Mouse (Mus musculus) right cerebral cortex, postnatal 14 days (tissue): Measurements from ENCODE around the gene Asb4.

Experiments used
- DNase-seq: peaks from one replicate; pipeline ENCODE4 v3.0.0; 2022

The Asb4 gene

GRCm38 (mm10) chr6:5396797-5397196 is 13.6 kb downstream of the Asb4 start:
- no peak for DNase-seq

GRCm38 (mm10) chr6:5401394-5401793 is 18.2 kb downstream of the Asb4 start:
- DNase-seq = peak; percentile 74

DNA sequence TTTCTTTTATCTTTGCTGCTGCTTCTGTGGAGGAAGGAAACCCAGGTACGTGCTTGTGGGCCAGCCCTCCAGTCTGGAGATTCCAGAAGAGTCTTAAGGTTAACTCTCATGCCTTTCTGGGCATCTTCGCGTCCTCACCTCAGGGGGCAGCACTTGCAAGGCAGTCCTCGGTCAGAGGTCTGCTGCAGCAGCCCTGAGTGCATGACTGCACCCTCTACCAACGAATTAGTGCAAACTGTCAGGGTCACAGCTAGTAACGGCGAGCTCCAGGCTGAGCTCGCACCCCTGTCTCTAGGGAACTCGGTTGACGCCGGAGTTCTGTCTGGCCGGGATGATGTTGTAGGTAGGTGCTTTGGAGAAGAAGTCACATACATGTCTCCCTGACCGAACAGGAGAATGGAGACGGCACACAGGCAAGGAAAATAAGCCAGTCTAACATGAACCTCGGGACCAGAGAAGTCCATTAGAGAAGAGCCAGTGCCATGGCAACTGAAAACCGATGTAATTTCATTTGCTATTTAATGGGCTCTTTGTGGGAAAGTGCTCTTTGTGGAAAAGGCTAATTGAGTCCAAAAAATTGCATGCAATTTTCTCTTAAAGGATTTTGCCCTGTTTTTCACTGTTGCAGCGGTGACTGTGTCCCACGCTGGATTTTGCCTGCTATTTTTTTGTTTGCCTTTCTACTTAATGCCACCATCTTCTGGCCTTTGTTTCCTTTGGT is 20.1 kb downstream of the Asb4 start:
- DNase-seq = no peak

DNA sequence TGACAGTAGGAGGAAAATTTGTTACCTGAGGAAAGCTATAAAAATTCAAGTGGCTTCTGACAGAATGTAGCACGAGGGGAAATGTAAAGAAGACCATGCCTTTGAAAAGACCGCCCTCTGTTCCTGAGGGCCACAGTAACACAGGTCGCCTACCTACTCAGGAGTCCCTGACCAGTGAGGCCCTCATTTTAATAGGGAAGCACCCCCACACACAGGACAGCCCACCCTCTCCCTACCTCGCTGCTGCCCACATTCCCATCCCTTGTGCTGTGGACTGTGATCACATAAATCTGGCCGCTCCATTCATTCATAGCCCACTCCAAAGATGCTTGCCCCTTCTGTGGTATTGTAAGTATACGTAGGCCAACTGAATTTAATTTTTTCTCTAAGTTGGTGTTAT is 20.8 kb downstream of the Asb4 start:
- no peak for DNase-seq

GRCm38 (mm10) chr6:5408451-5409177 is 25.4 kb downstream of the Asb4 start:
- DNase-seq = peak; percentile 33

- no peak for DNase-seq
These were observed 26.5 kb downstream of the Asb4 start for GRCm38 (mm10) chr6:5409676-5410075.

DNA sequence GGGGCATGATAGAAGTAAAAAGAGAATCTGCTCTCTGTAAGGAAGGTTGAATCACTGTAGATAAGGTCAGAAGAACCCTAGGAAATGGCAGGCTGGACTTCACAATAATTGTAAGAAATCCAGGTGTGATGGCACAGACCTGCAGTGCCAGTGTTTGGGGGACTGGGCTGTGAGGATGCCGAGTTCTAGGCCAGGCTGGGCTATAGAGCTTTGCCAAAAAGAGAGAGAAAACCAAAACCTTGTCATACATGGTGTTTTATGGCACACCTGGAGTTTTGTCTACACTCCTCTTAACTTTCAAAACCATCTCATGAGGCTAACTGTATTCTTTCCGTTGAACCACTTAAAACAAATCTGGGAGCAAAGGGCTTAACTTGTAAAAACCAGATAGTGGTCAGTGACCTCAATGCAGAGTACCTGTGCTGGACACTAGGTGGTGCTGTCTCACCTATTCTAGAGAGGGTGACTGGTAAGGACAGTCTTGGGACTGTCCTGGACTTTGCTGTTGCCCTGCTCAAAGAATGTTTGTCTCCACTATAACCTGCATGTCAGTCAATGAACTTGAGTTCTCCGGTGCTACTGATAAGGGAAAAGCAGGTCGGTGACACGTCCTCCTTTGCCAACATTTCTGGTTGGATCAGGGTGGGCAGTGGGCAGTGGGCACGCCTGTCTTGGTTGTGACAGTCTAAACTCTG is 27.7 kb downstream of the Asb4 start:
- DNase-seq = peak; percentile 60

DNA sequence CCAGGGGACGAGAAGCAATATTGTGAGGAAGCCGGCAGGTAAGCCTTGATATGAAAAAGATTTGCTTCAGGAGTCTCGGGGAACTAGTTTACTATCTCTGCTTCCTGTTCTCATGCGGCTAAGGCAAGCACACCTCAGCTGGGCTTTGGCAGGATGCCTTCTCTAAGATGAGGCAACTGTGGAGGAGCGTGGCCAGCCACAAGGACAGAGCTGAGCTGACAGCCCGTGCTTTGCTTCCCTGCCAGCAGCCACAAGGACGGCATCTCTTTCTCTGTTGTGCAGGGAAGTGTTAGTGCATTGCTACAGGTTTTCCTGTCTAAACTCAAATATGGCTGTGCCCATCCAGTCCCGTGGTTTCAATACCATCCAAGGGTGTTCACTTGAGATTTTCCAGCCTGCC is 30.1 kb downstream of the Asb4 start:
- DNase-seq = no peak

GRCm38 (mm10) chr6:5421442-5421841 is 38.3 kb downstream of the Asb4 start:
- no peak for DNase-seq

GRCm38 (mm10) chr6:5422386-5422785 is 39.2 kb downstream of the Asb4 start:
- no peak for DNase-seq

DNA sequence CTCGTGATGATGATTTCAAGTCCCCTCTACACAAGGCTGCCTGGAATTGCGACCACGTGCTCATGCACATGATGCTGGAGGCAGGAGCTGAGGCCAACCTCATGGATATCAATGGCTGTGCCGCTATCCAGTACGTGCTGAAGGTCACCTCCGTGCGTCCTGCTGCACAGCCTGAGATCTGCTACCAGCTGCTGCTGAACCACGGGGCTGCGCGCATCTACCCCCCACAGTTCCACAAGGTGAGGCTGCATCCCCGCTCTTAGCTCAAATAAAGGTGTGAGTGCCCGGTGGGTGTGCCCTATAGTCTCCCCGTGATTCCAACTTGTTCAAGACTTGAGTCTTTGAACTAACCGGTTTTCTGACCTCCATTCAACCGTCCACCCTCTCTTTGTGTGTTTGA is 40.4 kb downstream of the Asb4 start:
- DNase-seq = no peak

DNA sequence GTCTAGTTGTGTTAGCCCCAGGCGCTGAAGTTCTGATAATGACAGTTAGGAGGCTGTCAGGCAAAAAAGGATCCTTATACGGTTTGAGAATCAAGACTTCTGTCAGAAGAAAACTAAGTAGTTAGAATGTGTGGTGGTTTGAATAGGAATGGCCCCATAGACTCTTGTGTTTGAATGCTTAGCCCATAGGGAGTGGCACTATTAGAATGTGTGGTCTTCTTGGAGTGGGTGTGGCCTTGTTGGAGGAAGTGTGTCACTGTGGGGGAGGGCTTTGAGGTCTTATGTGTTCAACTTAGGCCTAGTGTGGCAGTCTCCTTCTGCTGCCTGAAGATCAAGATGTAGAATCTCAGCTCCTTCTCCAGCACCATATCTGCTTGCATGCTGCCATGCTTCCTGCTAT is 43.8 kb downstream of the Asb4 start:
- DNase-seq = no peak

DNA sequence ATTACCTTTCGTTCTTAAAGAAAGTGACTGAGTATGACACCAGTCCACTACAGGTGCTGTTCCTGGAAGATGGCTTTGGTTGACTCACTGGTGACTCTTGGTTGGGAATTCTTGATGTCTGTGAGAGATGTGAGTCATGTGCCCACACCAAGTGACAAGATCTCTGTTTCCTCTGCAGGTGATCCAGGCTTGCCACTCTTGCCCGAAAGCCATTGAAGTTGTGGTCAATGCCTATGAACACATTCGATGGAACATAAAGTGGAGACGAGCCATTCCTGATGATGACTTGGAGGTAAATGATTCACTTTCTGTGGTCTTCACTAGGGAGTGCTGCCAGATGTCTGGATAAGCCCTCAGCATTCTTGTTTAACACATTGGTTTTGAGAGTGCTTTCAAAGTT is 46.4 kb downstream of the Asb4 start:
- DNase-seq = no peak

- DNase-seq = no peak
These were observed 46.9 kb downstream of the Asb4 start for GRCm38 (mm10) chr6:5429982-5430550.

GRCm38 (mm10) chr6:5433887-5434286 is 50.7 kb downstream of the Asb4 start:
- DNase-seq = no peak

DNA sequence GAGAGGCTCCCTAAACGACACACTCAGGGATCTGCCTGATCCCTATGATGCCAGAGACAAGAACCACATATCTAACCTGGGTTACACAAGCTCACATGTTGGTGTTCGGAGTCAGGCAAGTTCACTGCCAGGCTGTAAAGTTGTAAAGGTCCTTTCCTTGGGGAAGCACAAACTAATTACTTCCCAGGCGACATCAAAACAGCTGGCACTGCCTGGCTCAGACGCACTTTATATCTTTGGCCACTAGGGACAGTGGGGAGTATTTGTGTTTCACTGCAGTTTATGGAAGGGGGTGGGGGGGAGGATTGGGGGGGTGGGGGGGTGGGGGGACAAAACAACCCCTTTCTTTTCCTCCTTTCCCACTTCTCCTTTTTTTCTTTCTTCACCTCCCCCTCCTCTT is 54.6 kb downstream of the Asb4 start:
- no peak for DNase-seq

DNA sequence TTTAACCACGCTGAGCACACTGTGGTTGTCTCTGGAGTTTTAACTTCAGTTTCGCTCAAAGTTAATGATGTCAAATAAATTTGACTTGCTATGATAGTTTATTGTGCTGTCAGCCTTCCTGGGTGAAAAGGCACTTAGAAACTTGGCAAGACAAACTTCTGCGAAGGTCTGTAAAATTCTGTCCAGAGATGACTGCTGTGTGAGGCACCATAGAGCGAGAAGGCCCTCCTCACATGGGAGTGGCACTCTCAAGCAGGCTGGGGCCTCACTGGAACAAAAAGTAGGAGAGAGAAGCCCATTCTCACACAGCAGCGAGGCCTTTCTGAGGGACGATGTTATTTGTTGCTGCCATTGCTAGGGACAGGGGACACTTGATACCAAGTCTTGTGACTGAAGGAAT is 58.0 kb downstream of the Asb4 start:
- DNase-seq = no peak

- DNase-seq = peak; percentile 15
These were observed 59.3 kb downstream of the Asb4 start for GRCm38 (mm10) chr6:5442316-5443085.

DNA sequence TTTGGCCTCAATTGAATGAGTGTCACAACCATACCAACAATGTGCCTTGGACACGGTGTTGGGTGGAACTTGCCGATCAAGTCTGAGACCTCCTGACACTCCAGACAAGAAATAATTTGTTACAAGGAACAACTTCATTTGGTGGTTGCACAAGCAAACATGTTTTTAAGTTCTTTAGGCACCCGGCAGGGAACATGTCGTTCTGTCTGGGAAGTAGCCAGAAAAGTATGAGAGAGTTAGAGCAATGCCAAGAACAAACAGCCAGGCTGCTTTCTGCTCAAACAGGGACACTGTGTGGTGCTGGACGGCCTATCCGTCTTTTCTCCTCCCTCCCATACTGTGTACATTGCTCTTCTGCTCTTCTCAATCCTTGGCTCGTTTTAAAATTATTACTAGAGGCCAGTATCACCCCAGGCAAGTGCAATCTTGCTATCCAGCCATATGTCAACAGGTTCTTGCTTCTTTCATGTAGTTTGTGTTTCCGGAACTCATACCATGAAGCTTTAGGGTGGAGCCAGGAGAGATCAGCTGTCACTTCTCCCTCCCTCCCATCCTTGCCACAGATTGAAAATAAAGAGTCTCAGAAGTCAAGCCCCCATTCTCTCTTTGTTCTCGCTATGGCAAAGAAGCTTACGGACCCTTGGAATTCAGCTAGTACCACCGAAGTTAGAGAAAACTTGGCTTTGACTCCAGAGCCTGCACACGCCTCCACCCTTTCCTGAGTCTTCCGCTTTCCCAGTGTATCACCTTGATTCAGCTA is 60.1 kb downstream of the Asb4 start:
- DNase-seq = no peak

DNA sequence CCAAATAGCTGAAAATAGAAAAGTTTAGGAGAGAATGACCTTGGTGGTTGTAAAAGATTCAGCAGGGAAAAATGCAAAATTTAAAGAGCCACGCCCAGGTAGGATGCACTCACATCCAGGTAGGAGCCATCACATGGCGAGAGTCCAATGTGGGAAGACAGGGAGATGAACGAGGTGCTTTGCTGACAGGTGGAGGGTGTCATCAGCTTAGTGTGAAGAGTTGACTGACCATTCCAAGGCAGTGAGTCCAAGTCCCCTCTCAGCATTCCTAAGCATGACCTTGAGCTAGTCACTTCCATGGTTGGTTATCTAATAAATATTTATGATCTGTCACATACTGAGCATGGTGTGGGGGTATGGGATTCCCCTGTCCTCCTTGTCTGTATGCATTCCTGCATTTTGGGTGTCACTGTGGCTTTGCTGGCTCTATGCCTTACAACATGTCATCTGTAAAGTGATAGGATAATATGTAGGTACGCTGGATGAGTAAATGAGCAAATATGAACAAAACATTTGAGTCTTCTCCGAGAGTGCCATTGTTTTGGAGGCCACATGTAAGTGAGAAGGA is 61.2 kb downstream of the Asb4 start:
- no peak for DNase-seq

DNA sequence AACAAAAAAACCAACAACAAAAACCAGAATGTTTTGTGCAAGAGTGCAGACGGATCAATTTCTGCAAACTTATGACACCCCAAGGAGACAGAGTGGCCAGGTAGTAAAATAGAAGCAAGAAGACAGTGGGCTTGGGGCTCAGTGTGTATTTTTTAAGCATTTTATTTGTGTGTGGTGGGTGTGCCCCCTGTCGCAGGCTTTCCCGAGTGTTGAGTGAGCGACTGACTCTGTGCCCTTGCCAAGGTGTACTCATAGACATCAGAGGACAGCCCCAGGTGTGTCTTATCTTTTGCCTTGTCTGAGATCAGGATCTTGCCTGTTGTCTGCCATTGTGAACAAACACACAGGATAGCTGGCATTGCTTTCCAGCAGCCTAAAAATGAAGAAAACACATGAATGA is 63.8 kb downstream of the Asb4 start:
- no peak for DNase-seq

DNA sequence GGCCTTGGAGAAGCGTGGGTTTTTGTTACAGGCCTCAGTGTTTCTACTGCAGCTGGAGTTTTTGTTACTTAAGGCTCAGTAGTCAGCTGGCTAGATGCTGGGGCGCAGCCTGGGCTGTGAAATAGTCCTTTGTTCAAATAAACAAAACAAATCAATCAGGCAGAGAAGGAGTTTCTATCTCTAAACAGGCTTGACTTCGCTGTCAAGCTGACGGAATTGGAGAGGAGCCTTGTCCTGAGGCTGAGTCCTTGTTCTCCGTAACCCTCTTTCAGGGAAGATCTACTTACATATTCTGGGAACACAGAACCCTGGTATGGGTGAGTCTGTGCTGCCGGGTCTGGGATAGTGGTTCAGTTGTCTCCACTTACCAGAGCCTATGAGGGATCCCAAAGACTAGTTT is 64.4 kb downstream of the Asb4 start:
- DNase-seq = no peak
